Mouse (Mus musculus): ENCODE measurements at regions not wholly inside any gene's neighbourhood (a gene's known extent, or its start where the extent isn't known, plus 50 kb on each side); places are given as distances from the start of the nearest gene placed in this dataset.

GRCm38 (mm10) chrX:9789542-9789941 lies 57.2 kb upstream of the Hypm start:
- Histone ChIP-seq H3K27ac (ENCODE audit: insufficient read depth, low read length) (no peak overlapping the region), H3K4me1 (ENCODE audit: control insufficient read depth, insufficient read depth, low read length) (no peaks in the 10 kb centered on the region), H3K27me3 (ENCODE audit: control insufficient read depth, insufficient read depth, low read length, poor library complexity, severe bottlenecking) (no peaks in the 10 kb centered on the region), H3K4me3 (ENCODE audit: low read depth, low read length) (no peak overlapping the region), H3K36me3 (ENCODE audit: control insufficient read depth, insufficient read depth, low read length, poor library complexity, severe bottlenecking) (no peaks in the 10 kb centered on the region), H3K9ac (ENCODE audit: low read depth, poor library complexity, severe bottlenecking) (no peak overlapping the region), H3K9me3 (replicated peaks; ENCODE audit: control insufficient read depth, insufficient read depth, low read length, poor library complexity, severe bottlenecking) (no peaks in the 10 kb centered on the region)
- TF ChIP-seq EP300 (IDR thresholded peaks at IDR 0.05; ENCODE audit: insufficient read depth, low read depth, low read length) (no peak), CTCF (IDR thresholded peaks at IDR 0.05; ENCODE audit: low read depth, low read length) (no peak), POLR2A (IDR thresholded peaks at IDR 0.05; ENCODE audit: insufficient read depth, low read length) (no peak)
